Mouse (Mus musculus) brain, embryonic 14.5 days (tissue): ENCODE data around the gene Ctnnbip1.

ENCODE experiments used
- CTCF ChIP-seq: fragments of 200-500 bp; IDR thresholded peaks from 2 replicates; pipeline ENCODE4 v1.5.1; 2012; ENCODE audit warnings: inconsistent platforms, mild to moderate bottlenecking, moderate library complexity, borderline replicate concordance; ENCODE audit not compliant: insufficient read depth, insufficient read length; ENCODE audit errors: extremely low read depth
- POLR2A ChIP-seq: fragments of 200-500 bp; IDR thresholded peaks from 2 replicates; pipeline ENCODE4 v1.6.1; 2012; ENCODE audit warnings: mild to moderate bottlenecking, inconsistent platforms, borderline replicate concordance; ENCODE audit not compliant: poor library complexity, insufficient read depth, insufficient read length, severe bottlenecking; ENCODE audit errors: extremely low read depth

DNA sequence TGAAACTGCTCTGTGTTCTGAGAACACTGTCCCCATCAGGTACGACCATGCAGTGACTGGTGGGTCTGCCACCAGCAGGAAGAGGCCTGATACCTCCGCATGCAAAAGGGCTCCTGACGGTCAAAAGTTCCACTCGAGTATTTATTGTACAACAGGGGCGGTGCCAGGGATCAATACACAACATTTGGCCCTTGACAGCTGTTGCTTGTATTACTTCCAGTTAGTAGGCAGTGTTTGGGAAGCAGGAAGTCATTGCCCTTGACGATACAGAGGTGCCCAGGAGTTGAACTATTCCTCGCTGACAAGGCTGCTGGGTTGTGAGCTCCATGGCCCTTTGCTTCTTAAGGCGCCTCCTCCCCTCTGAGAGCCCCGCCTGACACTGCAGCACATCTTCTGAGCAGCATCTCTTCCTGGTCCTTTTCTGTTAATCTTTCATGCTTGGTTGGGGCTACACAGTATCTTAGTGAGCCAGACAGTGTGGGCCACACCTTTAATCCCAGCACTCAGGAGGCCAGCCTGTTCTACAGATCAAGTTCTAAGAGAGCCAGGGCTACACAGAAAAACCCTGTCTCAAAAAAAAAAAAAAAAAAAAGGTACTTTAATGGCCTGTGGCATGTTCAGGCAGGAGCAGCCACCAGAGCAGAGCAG, 28.9 kb downstream of the Ctnnbip1 start:
- TF ChIP-seq CTCF (no peak), POLR2A (no peak)
